Mouse (Mus musculus) cerebellum, adult 11 months (tissue): ENCODE measurements around the gene Erbb3.
"Not testable (repeated sequence)": the region's sequence is repeated elsewhere in the genome, so short reads cannot be mapped to it uniquely, and the experiment has no call there.

Experiments used
- DNase-seq: peaks from one replicate; pipeline ENCODE4 v3.0.0; 2022

Gene Erbb3

DNA sequence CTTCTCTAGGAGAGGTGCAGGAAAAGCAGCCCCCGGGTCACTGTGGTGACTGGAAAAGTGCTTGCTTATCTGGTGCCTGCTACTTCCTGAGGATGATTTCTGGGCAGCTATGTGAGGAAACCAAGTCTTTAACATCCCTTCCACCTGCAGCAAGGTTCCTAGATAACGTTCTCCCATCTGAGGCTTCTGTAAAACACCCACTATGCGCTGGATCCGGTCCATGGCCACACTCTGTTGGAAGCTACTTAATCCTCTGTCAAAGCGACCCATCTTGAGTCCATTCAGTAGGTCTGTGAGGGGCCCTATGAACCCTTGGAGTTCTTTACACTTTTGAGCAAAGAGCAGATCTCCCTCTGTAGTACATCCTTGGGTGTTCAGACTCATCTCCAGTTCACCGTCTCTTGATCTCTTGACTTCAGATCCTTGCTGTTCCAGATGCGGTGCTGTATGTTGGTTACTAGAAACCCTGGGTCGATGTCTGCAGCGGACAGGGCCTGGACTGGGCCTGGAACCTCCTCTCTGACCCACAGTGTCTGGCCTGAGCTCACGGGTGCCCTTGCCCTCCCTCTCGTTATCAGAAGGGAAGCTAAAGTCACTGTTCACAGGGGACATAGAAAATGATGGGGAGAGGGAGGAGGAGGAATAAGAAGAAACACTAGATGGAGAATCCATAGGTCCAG lies 39.2 kb downstream of the Erbb3 start:
- DNase-seq = peak; percentile 49

- not testable (repeated sequence) for DNase-seq
These were observed 39.8 kb downstream of the Erbb3 start for GRCm38 (mm10) chr10:128549682-128550057.

- DNase-seq = peak; percentile 91
These were observed 40.3 kb downstream of the Erbb3 start, which contains the start of gene Rpl41 for GRCm38 (mm10) chr10:128548947-128549681. Gene Rpl41 (minus strand): TSS chr10:128549305.

- DNase-seq = peak; percentile 34
These were observed 41.2 kb downstream of the Erbb3 start for GRCm38 (mm10) chr10:128548051-128548791.

DNA sequence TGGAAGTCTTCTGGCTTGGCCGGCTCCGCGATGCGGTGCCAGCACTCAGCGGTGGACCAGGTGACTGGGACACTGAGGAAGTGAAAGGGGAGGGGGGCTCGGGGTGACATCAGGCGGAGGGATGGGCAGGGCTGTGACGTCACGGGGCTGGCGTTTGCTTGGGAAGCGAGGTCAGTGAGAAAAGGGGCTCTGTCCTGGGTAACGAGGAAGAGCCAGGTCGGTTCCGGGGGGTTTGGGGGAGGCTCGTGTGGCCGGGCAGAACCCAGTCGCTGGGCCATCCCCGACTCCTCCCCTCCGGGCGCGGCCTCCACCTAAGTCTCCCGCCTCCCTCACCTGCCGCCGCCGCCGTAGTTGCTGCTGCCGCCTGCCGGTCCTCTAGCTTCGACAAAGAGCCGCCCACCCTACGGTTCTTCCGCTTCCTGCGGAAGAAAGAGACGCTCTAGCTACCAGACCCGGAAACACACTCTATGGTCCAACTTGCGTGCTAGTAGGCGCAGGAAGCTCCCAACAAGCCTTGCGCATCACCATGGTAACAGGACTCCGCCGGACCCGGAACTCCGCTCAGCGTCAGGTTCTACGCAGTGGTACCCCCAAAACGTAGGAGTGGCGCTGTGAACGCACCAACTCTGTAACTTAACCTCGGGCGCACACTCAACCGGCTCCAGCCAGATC lies 42.0 kb downstream of the Erbb3 start, which contains the start of gene Zc3h10:
TSS of gene Zc3h10 (minus strand) at position 414 of the 672 bp plus-strand sequence.
- DNase-seq = peak; percentile 92

GRCm38 (mm10) chr10:128546787-128547186 lies 42.7 kb downstream of the Erbb3 start:
- DNase-seq = no peak

DNA sequence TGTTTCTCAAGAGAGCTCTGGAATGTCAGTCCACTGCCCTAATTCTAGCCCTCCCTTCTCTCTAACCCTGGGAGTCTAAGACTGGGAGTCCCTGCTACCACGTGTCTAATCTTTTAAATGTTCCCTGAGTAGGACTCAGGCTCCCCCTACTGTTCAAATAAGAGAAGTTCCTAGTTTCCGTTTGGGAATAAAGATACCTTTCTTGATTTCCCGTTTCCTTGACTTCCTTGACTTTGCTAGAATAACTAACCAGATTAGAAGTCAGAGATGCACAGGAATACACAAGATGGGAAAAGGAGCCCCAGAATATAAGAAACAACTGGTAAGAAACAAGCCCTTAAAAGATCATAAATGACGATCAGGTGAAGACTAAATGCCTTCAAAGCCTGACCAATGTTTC lies 43.1 kb downstream of the Erbb3 start:
- DNase-seq = no peak

- DNase-seq = no peak
These were observed 43.9 kb downstream of the Erbb3 start for GRCm38 (mm10) chr10:128545570-128545898.

DNA sequence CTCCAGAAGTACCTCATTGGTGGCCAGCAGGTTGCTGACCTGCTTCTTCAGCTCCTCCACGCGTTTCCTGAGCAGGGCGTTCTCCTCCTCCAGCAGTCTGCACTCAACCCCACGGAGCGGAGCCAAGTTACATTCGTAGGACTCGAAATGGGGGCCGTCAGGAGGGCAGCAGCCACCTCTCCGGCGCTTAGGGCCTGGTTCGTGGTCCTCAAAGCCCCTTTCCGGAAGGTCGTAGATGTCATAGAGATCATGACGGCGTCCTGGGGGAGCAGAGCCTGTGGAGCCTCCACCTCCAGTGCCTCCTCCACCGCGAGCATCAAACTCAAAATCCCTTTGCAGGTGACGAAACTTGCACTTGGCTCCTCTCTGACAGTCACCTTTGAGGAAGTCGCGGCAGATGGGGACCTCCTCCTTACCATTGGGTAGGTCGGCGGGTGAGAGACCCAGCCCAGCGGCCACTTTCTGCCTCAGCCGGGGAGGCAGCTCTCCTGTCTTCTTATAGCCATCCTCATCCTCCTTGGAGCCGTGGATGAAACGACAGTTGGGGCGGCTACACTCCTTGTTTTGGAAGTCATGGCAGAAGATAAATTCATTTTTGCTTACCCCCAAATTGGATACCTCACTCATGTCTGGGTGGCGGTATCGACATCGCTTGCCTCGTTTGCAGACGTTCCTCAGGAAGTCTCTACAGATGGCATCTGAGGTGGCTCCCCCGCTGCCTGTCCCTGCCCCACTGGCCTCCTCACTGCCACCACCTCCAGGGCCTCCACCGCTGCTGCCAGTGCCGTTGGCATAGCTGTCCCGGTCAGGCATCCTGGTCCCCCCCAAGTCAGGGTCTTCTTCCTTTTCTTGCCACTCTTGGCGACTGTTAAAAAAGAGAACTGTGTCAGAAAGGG lies 44.5 kb downstream of the Erbb3 start:
- peak; percentile 31 for DNase-seq

DNA sequence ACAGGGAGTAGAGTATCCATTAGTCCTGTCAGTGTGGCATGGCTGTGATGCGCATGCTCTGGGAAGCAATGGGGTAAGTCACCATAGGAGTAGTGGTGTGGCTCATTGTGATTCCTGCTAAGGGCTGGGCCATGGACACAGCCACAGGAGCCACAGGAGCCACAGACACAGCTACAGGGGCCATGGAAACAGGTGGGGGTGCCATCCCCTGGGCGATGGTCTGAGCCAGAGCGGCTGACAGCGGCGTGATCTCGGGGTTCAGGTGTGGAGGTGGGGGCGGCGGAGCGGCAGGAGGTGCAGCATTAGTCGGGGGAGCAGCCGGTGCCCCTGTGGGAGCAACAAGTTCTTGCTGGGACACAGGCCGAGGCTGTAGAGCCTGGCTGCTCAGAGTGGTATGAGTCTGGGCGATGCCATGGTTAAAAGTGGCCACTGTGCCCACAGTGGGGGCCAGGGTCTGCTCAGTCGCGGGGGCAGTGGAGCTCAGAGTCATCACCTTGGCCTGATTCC lies 45.2 kb downstream of the Erbb3 start:
- no peak for DNase-seq

DNA sequence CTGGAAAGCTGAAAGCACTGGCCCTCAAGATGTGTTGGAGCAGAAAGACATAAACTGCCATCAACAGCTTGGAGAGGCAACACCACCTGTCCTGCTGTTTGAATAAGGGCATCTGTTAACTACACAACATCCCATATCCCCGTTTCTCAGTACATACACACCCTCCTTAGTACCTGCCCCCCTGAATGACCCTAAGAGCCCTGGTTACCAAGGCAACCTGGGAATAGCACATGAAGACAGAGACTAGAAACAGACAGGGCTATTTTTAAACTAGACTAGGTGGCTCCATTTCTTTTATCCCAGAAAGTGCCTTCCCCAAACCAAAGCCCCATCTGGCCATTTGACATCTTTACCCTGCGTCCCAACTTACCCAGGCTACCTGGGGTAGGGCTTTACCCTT lies 46.4 kb downstream of the Erbb3 start:
- no peak for DNase-seq

DNA sequence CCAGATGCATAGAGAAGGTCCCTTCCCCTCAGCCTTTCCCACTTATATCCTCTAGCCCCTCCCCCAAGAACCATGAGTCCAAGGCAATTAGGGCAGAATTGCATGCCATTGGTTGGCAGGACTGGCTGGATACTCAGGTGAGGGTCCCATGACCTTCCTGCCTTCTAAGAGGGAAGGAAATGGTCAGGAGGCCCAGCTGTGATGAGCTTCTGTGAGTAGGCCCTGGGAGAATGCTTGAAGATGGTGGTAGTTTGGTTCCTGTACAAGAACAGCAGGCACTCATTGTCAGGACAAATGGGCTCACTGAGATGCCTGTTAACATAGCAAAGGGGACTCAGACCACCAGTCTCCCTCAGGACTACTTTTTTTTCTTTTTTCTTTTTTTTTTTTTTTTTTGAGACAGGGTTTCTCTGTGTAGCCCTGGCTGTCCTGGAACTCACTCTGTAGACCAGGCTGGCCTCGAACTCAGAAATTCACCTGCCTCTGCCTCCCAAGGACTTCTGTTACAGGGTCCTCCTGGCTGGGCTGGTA lies 51.0 kb downstream of the Erbb3 start:
- no peak for DNase-seq

DNA sequence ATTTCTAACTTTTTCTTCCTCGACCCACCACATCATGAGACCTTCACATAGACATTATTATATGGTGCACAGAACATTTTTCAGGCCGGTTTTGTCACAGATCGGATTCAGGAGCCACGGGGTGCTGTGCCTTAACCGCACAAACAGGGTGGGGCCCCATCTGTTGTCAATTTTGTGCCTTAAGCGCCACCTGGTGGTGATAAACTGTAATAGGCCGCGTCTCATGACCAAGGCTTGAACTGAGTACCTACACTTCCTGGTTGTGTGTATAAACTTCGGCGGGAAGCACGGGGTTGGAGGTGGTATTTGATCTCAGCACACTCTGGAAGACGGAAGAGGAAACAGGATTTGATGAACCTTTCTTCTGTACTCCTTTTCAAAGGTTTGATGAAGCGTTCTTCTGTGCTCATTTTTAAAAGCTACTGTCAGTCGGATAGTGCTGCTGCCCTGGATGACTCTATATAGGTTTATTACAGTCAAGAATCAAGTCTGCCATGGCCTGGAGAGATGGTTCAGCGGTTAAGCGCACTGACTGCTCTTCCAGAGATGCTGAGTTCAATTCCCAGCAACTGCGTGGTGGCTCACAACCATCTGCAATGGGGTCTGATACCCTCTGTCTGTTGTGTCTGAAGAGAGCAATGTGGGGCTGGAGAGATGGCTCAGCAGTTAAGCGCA lies 53.0 kb downstream of the Erbb3 start:
- DNase-seq = peak; percentile 88

DNA sequence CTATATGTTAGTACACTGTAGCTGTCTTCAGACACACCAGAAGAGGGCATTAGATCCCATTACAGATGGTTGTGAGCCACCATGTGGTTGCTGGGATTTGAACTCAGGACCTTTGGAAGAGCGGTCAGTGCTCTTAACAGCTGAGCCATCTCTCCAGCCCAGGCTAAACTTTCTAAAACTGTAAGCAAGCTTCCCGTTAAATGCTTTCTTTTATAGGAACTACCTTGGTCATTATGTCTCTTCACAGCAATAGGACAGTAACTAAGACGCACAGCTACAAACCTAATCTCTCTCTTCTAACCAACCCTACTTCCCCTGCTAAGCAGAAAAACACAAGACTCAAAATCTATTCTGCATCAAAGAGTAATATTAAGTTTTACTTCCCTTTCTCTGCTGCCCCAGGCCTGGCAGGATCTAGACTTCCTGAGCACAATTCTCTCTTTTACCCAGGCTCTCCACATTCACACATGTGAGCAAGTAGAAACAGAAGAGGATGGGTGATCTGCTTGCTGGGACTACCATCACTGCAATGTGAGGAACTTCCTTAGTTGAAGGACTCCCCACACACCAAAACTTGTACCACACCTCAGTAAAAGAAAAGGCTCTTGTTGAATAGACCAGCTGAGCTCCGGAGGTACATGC lies 53.7 kb downstream of the Erbb3 start:
- no peak for DNase-seq

DNA sequence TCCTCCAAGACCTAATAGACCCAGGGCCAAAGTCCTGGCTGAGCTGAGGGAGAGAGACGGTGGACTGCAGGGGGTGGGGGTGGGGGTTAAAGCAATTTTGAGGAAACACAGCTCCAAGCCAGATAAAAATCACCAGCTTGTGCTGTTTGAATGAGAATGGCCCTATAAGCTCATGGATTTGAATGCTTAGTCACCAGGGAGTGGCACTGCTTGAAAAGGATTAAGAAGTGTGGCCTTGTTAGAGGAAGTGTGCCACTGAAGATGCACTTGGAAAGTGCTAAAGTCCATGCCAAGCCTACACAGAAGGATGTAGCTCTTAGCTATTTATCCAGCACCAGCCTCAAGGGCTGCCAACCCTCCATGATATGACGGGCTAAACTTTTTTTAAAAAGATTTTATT lies 54.2 kb downstream of the Erbb3 start:
- DNase-seq = no peak

DNA sequence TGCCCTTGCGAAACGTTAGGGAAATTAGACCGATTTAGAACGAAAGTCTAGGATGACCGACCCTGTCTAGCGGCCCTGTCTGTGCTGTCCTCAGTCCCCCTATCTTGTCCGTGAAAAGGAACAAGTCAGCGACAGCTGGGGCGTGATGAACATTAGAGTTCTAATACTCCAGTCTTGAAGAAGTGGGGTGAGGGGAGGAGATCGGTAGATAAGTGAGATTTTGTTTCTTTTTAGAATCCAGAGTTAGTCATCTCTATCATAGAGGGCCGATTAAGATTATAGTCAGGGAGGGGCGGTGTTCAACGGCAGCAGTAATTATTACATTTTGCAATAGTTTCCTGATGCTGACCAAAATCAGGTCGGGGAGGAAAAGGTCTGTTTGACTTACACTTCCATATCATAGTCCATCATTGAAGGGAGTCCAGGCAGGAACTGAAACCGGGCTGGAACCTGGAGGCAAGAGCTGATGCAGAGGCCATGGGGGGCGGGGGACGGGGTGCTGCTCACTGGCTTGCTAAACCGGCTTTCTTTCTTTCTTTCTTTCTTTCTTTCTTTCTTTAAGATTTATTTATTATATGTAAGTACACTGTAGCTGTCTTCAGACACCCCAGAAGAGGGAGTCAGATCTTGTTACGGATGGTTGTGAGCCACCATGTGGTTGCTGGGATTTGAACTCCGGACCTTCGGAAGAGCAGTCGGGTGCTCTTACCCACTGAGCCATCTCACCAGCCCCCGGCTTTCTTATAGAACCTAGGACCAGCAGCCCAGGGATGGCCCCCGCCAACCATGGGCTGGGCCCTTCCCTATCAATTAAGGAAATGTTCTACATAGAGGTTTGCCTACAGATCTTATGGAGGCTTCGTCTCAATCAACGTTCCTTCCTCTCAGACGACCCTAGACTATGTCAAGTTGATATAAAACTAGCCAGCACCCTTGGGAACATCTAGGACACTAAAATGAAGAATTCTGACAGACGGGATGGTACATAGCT lies 62.8 kb downstream of the Erbb3 start:
- DNase-seq = no peak

GRCm38 (mm10) chr10:128525671-128526308 lies 63.7 kb downstream of the Erbb3 start, which contains the start of gene Esyt1:
Gene Esyt1 (minus strand): TSS chr10:128525871.
- peak; percentile 91 for DNase-seq
